Mouse (Mus musculus): ENCODE results near the gene Osbpl10. TPM values are rescaled to one million over a fixed set of nuclear protein-coding genes. Genes with fewer than 3 reads are reported as not detected.

Gene Osbpl10
- total and polyA plus RNA-seq, 2 experiments from 2014 or later: 3.3 to 22.5 TPM

DNA sequence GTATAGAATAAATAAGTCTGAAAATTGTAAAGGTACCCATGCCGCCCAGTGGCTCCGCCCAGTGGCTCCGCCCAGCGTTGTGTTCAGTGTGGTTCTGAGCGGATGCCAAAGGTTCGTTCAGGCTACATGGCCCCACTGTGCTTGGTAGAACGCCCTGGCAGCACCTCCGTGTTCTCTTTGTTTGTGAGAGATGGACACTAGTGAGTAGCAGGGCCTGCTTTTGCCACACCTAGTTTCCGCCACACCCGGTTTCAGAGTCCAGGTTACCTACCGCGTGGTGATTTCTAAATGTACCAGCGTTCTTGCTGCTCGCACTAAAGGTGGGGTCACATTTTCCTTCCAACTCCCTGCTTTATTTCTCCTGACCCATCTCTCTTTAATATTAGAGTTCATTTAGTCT lies 75.4 kb downstream of the Osbpl10 start:
- TF ChIP-seq CTCF (IDR thresholded peaks at IDR 0.05; ENCODE audit: low read depth): no peak

DNA sequence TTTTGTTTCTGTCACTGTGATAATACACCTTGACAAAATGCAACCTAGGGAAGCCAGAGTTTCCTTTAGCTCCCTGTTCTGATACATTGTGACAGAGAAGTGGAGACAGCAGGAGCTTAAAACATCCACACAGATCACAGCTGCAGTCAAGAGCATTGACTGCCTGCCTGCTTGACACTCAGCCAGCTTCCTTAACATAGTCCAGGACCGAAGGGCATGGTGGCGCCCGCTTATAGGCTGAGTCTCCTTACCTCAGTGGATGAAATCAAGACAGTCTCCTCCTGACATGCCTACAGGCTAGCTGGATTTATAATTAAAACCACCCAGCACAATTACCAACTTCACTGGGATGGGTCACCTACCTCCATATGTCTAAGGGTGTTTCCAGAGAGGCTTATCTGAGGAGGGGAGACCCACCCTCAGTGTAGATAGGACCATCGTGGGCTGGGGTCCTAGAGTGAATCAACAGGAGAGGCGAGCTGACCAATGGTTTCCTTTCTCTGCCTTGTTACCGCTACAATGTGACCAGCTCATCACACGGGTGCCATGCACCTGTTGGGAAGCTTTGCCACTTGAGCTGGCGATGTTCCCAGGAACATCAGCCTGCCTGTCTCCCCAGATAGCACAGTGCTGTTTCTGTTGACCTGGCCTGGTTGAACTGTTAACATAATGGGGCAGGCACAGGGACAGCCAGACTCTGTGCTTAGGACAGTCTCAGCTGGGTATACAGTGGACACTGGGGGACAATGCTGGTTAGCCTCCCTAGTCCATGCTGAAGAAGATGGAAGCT lies 76.9 kb downstream of the Osbpl10 start:
- ATAC-seq: peak; percentile 33

More for the DNA sequence above, 75.4 kb downstream of the Osbpl10 start:
- H3K4me3 ChIP-seq (ENCODE audit: low read length): no peak overlapping the region
- peaks cover 13% of the 10 kb centered on the region; the same call in 1 of the 2 replicates for H3K4me1 ChIP-seq (ENCODE audit: insufficient read depth, low read length)
- H3K9ac ChIP-seq (replicated peaks; ENCODE audit: low read length): no peak overlapping the region
- H3K27me3 ChIP-seq (ENCODE audit: insufficient read depth, low read length): no peaks in the 10 kb centered on the region
- no peak for DNase-seq (ENCODE audit: low spot score)
- H3K9me3 ChIP-seq (ENCODE audit: low read length): no peaks in the 10 kb centered on the region
- H3K36me3 ChIP-seq (ENCODE audit: insufficient read depth, low read length): no peaks in the 10 kb centered on the region
- no peak overlapping the region for H3K27ac ChIP-seq
- WGBS: 94% methylated on average over 14 of the region's 14 CpGs
- H3K4me2 ChIP-seq (ENCODE audit: low read depth, low read length): no peak overlapping the region
- ATAC-seq: no peak

DNA sequence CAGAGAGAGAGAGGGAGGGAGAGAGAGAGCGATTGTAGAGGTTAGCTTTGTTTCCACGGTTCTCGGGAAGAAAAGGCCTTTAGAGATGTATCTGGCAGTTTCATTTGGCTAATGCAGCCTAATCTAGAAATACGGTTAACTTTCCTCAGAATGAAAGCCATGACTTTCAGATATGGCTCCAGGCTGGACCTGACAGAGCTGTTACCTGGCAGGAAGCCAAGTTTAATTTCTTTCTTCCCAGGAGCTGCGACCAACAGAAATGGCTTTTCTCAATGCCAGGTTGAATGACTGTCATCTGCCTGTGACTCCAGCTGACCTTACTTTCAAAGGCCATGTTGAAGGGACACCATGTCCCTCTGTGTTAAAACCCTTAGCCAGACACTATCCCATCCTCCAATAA lies 80.4 kb downstream of the Osbpl10 start:
- Histone ChIP-seq H3K27ac (peak overlapping the region; percentile 22; the same call in 1 of the 2 replicates), H3K9ac (replicated peaks; ENCODE audit: low read length) (no peak overlapping the region), H3K4me1 (ENCODE audit: insufficient read depth, low read length) (peaks cover 16% of the 10 kb centered on the region; the same call in 1 of the 2 replicates), H3K27me3 (ENCODE audit: insufficient read depth, low read length) (no peaks in the 10 kb centered on the region), H3K36me3 (ENCODE audit: insufficient read depth, low read length) (no peaks in the 10 kb centered on the region), H3K4me3 (ENCODE audit: low read length) (no peak overlapping the region), H3K9me3 (ENCODE audit: low read length) (no peaks in the 10 kb centered on the region), H3K4me2 (ENCODE audit: low read depth, low read length) (no peak overlapping the region)
- DNase-seq (ENCODE audit: low spot score): peak; percentile 72
- WGBS: 25% methylated on average over 5 of the region's 5 CpGs
- TF ChIP-seq CTCF (IDR thresholded peaks at IDR 0.05; ENCODE audit: low read depth): no peak
- no peak for ATAC-seq

More for the DNA sequence above, 76.9 kb downstream of the Osbpl10 start:
- no peak overlapping the region for H3K27ac ChIP-seq
- no peak for TF ChIP-seq CTCF (IDR thresholded peaks at IDR 0.05; ENCODE audit: low read depth)
- no peaks in the 10 kb centered on the region for H3K9me3 ChIP-seq (ENCODE audit: low read length)
- no peak overlapping the region for H3K9ac ChIP-seq (replicated peaks; ENCODE audit: low read length)
- peaks cover 16% of the 10 kb centered on the region; the same call in 1 of the 2 replicates for H3K4me1 ChIP-seq (ENCODE audit: insufficient read depth, low read length)
- 55% methylated on average over 8 of the region's 8 CpGs for WGBS
- H3K4me3 ChIP-seq (ENCODE audit: low read length): no peak overlapping the region
- DNase-seq (ENCODE audit: low spot score): peak; percentile 41
- H3K4me2 ChIP-seq (ENCODE audit: low read depth, low read length): no peak overlapping the region
- no peaks in the 10 kb centered on the region for H3K27me3 ChIP-seq (ENCODE audit: insufficient read depth, low read length)
- H3K36me3 ChIP-seq (ENCODE audit: insufficient read depth, low read length): no peaks in the 10 kb centered on the region

DNA sequence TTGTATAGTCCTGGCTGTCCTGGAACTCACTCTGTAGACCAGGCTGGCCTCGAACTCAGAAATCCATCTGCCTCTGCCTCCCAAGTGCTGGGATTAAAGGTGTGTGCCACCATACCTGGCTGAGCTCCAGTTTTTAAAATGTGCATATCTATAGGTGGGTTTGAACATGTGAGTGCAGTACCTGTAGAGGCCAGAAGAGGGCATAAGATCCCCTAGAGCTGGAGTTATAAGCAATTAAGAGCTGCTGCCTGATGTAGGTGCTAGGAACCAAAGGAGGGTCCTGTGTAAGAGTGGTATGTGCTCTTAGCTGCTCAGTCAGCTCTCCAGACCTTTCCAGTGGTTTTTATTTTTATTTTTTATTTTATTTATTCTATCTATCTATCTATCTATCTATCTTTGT lies 86.5 kb downstream of the Osbpl10 start:
- Histone ChIP-seq H3K27ac (no peak overlapping the region), H3K4me3 (ENCODE audit: low read length) (no peak overlapping the region), H3K4me2 (ENCODE audit: low read depth, low read length) (no peak overlapping the region), H3K9ac (replicated peaks; ENCODE audit: low read length) (no peak overlapping the region), H3K9me3 (ENCODE audit: low read length) (no peaks in the 10 kb centered on the region), H3K4me1 (ENCODE audit: insufficient read depth, low read length) (no peaks in the 10 kb centered on the region), H3K27me3 (ENCODE audit: insufficient read depth, low read length) (no peaks in the 10 kb centered on the region), H3K36me3 (ENCODE audit: insufficient read depth, low read length) (no peaks in the 10 kb centered on the region)
- ATAC-seq (no peak), DNase-seq (ENCODE audit: low spot score) (no peak)
- 82% methylated on average over 1 of the region's 1 CpGs for WGBS
- peak; percentile 27; the same call in 1 of the 2 replicates for TF ChIP-seq CTCF (IDR thresholded peaks at IDR 0.05; ENCODE audit: low read depth)

DNA sequence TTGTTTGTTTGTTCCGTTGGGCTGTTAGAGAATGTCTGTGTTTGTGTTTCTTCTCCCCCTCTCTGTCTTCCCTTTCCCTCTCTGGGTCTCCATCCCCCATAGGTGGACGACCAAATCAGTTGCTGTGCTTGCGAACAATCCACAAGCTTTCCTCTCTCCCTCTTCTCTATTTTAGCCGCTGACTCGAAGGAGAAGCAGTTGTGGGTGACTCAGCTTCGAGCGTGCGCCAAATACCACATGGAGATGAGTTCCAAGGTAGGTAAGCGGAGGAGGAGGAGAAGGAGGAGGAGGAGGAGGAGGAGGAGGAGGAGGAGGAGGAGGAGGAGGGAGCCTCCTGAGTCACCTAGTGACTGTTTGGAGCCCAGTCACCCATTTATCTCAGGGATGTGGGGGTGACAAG lies 88.7 kb downstream of the Osbpl10 start:
- H3K9me3 ChIP-seq (ENCODE audit: low read length): no peaks in the 10 kb centered on the region
- H3K27ac ChIP-seq: no peak overlapping the region
- no peak overlapping the region for H3K9ac ChIP-seq (replicated peaks; ENCODE audit: low read length)
- H3K4me3 ChIP-seq (ENCODE audit: low read length): no peak overlapping the region
- no peak for ATAC-seq
- no peak for DNase-seq (ENCODE audit: low spot score)
- H3K36me3 ChIP-seq (ENCODE audit: insufficient read depth, low read length): no peaks in the 10 kb centered on the region
- H3K27me3 ChIP-seq (ENCODE audit: insufficient read depth, low read length): no peaks in the 10 kb centered on the region
- no peaks in the 10 kb centered on the region for H3K4me1 ChIP-seq (ENCODE audit: insufficient read depth, low read length)
- WGBS: 72% methylated on average over 9 of the region's 9 CpGs
- no peak overlapping the region for H3K4me2 ChIP-seq (ENCODE audit: low read depth, low read length)
- no peak for TF ChIP-seq CTCF (IDR thresholded peaks at IDR 0.05; ENCODE audit: low read depth)

DNA sequence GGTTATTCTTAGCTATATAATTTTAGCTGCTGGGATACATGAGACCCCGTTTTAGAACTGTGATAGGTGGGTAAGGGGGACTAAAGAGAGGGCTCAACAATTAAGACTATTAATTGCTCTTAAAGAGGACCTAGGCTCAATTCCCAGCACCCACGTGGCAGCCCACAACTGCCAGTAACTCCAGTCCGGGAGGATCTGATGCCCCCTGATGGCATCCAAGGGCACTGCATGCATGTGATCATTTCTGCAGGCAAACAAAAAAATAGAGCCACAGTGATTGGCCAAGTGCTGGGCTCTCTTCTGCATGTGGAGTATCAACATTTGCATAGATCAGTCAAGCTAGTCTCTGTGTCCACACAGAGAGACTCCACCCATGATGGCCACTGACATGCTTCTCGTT lies 96.8 kb downstream of the Osbpl10 start:
- ATAC-seq: no peak
- H3K4me2 ChIP-seq (ENCODE audit: low read depth, low read length): no peak overlapping the region
- no peak overlapping the region for H3K27ac ChIP-seq
- no peak for DNase-seq (ENCODE audit: low spot score)
- H3K27me3 ChIP-seq (ENCODE audit: insufficient read depth, low read length): no peaks in the 10 kb centered on the region
- no peak overlapping the region for H3K4me3 ChIP-seq (ENCODE audit: low read length)
- no peak overlapping the region for H3K9ac ChIP-seq (replicated peaks; ENCODE audit: low read length)
- 0 out of 2 replicates have a peak, but pooled peaks have one; percentile 10 for TF ChIP-seq CTCF (IDR thresholded peaks at IDR 0.05; ENCODE audit: low read depth)
- 95% methylated on average over 4 of the region's 4 CpGs for WGBS
- H3K4me1 ChIP-seq (ENCODE audit: insufficient read depth, low read length): no peaks in the 10 kb centered on the region
- no peaks in the 10 kb centered on the region for H3K9me3 ChIP-seq (ENCODE audit: low read length)
- no peaks in the 10 kb centered on the region for H3K36me3 ChIP-seq (ENCODE audit: insufficient read depth, low read length)

Data from hindbrain, postnatal 0 days (tissue).